Mouse (Mus musculus): ENCODE data around the gene Pappa2. TPM values are rescaled to one million over a fixed set of nuclear protein-coding genes. Genes with fewer than 3 reads are reported as not detected.

Gene Pappa2
- polyA plus RNA-seq, 1 experiment from 2014 or later = 1.1 TPM

GRCm38 (mm10) chr1:158871401-158871800 is 108.9 kb downstream of the Pappa2 start:
- H3K27ac ChIP-seq (ENCODE audit: low read length) = no peak overlapping the region
- no peaks in the 10 kb centered on the region for H3K4me1 ChIP-seq (replicated peaks; ENCODE audit: control insufficient read depth, insufficient read depth, low read length)
- no peaks in the 10 kb centered on the region for H3K36me3 ChIP-seq (ENCODE audit: control insufficient read depth, insufficient read depth, low read length)
- WGBS = 77% methylated on average over 2 of the region's 2 CpGs
- H3K4me2 ChIP-seq (ENCODE audit: low read depth, low read length) = no peak overlapping the region
- no peaks in the 10 kb centered on the region for H3K27me3 ChIP-seq (ENCODE audit: control insufficient read depth, insufficient read depth, low read depth, low read length)
- no peak overlapping the region for H3K4me3 ChIP-seq (ENCODE audit: low read length)
- no peaks in the 10 kb centered on the region for H3K9me3 ChIP-seq (ENCODE audit: control insufficient read depth, low read length)
- no peak overlapping the region for H3K9ac ChIP-seq (ENCODE audit: low read length)
- no peak for ATAC-seq (ENCODE audit: low read depth)

- H3K9me3 ChIP-seq (ENCODE audit: control insufficient read depth, low read length) = no peaks in the 10 kb centered on the region
- no peak for ATAC-seq (ENCODE audit: low read depth)
- 68% methylated on average over 5 of the region's 5 CpGs for WGBS
- no peaks in the 10 kb centered on the region for H3K4me1 ChIP-seq (replicated peaks; ENCODE audit: control insufficient read depth, insufficient read depth, low read length)
- H3K27ac ChIP-seq (ENCODE audit: low read length) = no peak overlapping the region
- no peak overlapping the region for H3K9ac ChIP-seq (ENCODE audit: low read length)
- no peak overlapping the region for H3K4me3 ChIP-seq (ENCODE audit: low read length)
- no peak overlapping the region for H3K4me2 ChIP-seq (ENCODE audit: low read depth, low read length)
- H3K36me3 ChIP-seq (ENCODE audit: control insufficient read depth, insufficient read depth, low read length) = no peaks in the 10 kb centered on the region
- H3K27me3 ChIP-seq (ENCODE audit: control insufficient read depth, insufficient read depth, low read depth, low read length) = no peaks in the 10 kb centered on the region
These were observed 120.1 kb downstream of the Pappa2 start for GRCm38 (mm10) chr1:158860190-158860589.

GRCm38 (mm10) chr1:158853936-158854882 is 126.1 kb downstream of the Pappa2 start:
- Histone ChIP-seq H3K36me3 (ENCODE audit: control insufficient read depth, insufficient read depth, low read length) (no peaks in the 10 kb centered on the region), H3K9ac (ENCODE audit: low read length) (no peak overlapping the region), H3K9me3 (ENCODE audit: control insufficient read depth, low read length) (no peaks in the 10 kb centered on the region), H3K4me1 (replicated peaks; ENCODE audit: control insufficient read depth, insufficient read depth, low read length) (no peaks in the 10 kb centered on the region), H3K4me3 (ENCODE audit: low read length) (no peak overlapping the region), H3K27ac (ENCODE audit: low read length) (no peak overlapping the region), H3K4me2 (ENCODE audit: low read depth, low read length) (no peak overlapping the region), H3K27me3 (ENCODE audit: control insufficient read depth, insufficient read depth, low read depth, low read length) (no peaks in the 10 kb centered on the region)
- whole genome bisulfite sequencing = 53% methylated on average over 5 of the region's 5 CpGs
- ATAC-seq (ENCODE audit: low read depth) = no peak

GRCm38 (mm10) chr1:158852836-158853567 is 127.3 kb downstream of the Pappa2 start:
- no peak overlapping the region for H3K4me3 ChIP-seq (ENCODE audit: low read length)
- H3K9ac ChIP-seq (ENCODE audit: low read length) = no peak overlapping the region
- H3K27ac ChIP-seq (ENCODE audit: low read length) = no peak overlapping the region
- no peaks in the 10 kb centered on the region for H3K9me3 ChIP-seq (ENCODE audit: control insufficient read depth, low read length)
- ATAC-seq (ENCODE audit: low read depth) = no peak
- no peaks in the 10 kb centered on the region for H3K36me3 ChIP-seq (ENCODE audit: control insufficient read depth, insufficient read depth, low read length)
- WGBS = 40% methylated on average over 14 of the region's 14 CpGs
- H3K27me3 ChIP-seq (ENCODE audit: control insufficient read depth, insufficient read depth, low read depth, low read length) = no peaks in the 10 kb centered on the region
- H3K4me1 ChIP-seq (replicated peaks; ENCODE audit: control insufficient read depth, insufficient read depth, low read length) = no peaks in the 10 kb centered on the region
- H3K4me2 ChIP-seq (ENCODE audit: low read depth, low read length) = no peak overlapping the region

- no peaks in the 10 kb centered on the region for H3K9me3 ChIP-seq (ENCODE audit: control insufficient read depth, low read length)
- H3K9ac ChIP-seq (ENCODE audit: low read length) = no peak overlapping the region
- WGBS = 56% methylated on average over 3 of the region's 3 CpGs
- H3K4me3 ChIP-seq (ENCODE audit: low read length) = no peak overlapping the region
- H3K4me2 ChIP-seq (ENCODE audit: low read depth, low read length) = no peak overlapping the region
- no peaks in the 10 kb centered on the region for H3K36me3 ChIP-seq (ENCODE audit: control insufficient read depth, insufficient read depth, low read length)
- H3K27me3 ChIP-seq (ENCODE audit: control insufficient read depth, insufficient read depth, low read depth, low read length) = no peaks in the 10 kb centered on the region
- H3K4me1 ChIP-seq (replicated peaks; ENCODE audit: control insufficient read depth, insufficient read depth, low read length) = no peaks in the 10 kb centered on the region
- H3K27ac ChIP-seq (ENCODE audit: low read length) = no peak overlapping the region
- ATAC-seq (ENCODE audit: low read depth) = no peak
These were observed 129.8 kb downstream of the Pappa2 start for GRCm38 (mm10) chr1:158850459-158850858.

- Histone ChIP-seq H3K4me2 (ENCODE audit: low read depth, low read length) (no peak overlapping the region), H3K9me3 (ENCODE audit: control insufficient read depth, low read length) (no peaks in the 10 kb centered on the region), H3K27ac (ENCODE audit: low read length) (no peak overlapping the region), H3K4me3 (ENCODE audit: low read length) (no peak overlapping the region), H3K27me3 (ENCODE audit: control insufficient read depth, insufficient read depth, low read depth, low read length) (no peaks in the 10 kb centered on the region), H3K36me3 (ENCODE audit: control insufficient read depth, insufficient read depth, low read length) (no peaks in the 10 kb centered on the region), H3K4me1 (replicated peaks; ENCODE audit: control insufficient read depth, insufficient read depth, low read length) (no peaks in the 10 kb centered on the region), H3K9ac (ENCODE audit: low read length) (no peak overlapping the region)
- WGBS = 62% methylated on average over 10 of the region's 10 CpGs
- ATAC-seq (ENCODE audit: low read depth) = no peak
These were observed 135.7 kb downstream of the Pappa2 start for GRCm38 (mm10) chr1:158844604-158845003.

- Histone ChIP-seq H3K27ac (ENCODE audit: low read length) (no peak overlapping the region), H3K27me3 (ENCODE audit: control insufficient read depth, insufficient read depth, low read depth, low read length) (no peaks in the 10 kb centered on the region), H3K4me2 (ENCODE audit: low read depth, low read length) (no peak overlapping the region), H3K36me3 (ENCODE audit: control insufficient read depth, insufficient read depth, low read length) (no peaks in the 10 kb centered on the region), H3K4me1 (replicated peaks; ENCODE audit: control insufficient read depth, insufficient read depth, low read length) (no peaks in the 10 kb centered on the region), H3K4me3 (ENCODE audit: low read length) (no peak overlapping the region), H3K9me3 (ENCODE audit: control insufficient read depth, low read length) (no peaks in the 10 kb centered on the region), H3K9ac (ENCODE audit: low read length) (no peak overlapping the region)
- ATAC-seq (ENCODE audit: low read depth) = no peak
- WGBS = 67% methylated on average over 4 of the region's 4 CpGs
These were observed 143.1 kb downstream of the Pappa2 start for GRCm38 (mm10) chr1:158837151-158837550.

- no peaks in the 10 kb centered on the region for H3K27me3 ChIP-seq (ENCODE audit: control insufficient read depth, insufficient read depth, low read depth, low read length)
- H3K27ac ChIP-seq (ENCODE audit: low read length) = no peak overlapping the region
- H3K4me3 ChIP-seq (ENCODE audit: low read length) = no peak overlapping the region
- no peaks in the 10 kb centered on the region for H3K9me3 ChIP-seq (ENCODE audit: control insufficient read depth, low read length)
- no peaks in the 10 kb centered on the region for H3K4me1 ChIP-seq (replicated peaks; ENCODE audit: control insufficient read depth, insufficient read depth, low read length)
- WGBS = 72% methylated on average over 3 of the region's 3 CpGs
- H3K4me2 ChIP-seq (ENCODE audit: low read depth, low read length) = no peak overlapping the region
- H3K9ac ChIP-seq (ENCODE audit: low read length) = no peak overlapping the region
- no peaks in the 10 kb centered on the region for H3K36me3 ChIP-seq (ENCODE audit: control insufficient read depth, insufficient read depth, low read length)
- no peak for ATAC-seq (ENCODE audit: low read depth)
These were observed 150.1 kb downstream of the Pappa2 start for GRCm38 (mm10) chr1:158830152-158830551.

- ATAC-seq (ENCODE audit: low read depth) = no peak
- no peak overlapping the region for H3K9ac ChIP-seq (ENCODE audit: low read length)
- no peaks in the 10 kb centered on the region for H3K36me3 ChIP-seq (ENCODE audit: control insufficient read depth, insufficient read depth, low read length)
- H3K27ac ChIP-seq (ENCODE audit: low read length) = no peak overlapping the region
- no peak overlapping the region for H3K4me3 ChIP-seq (ENCODE audit: low read length)
- no peaks in the 10 kb centered on the region for H3K9me3 ChIP-seq (ENCODE audit: control insufficient read depth, low read length)
- no peak overlapping the region for H3K4me2 ChIP-seq (ENCODE audit: low read depth, low read length)
- no peaks in the 10 kb centered on the region for H3K4me1 ChIP-seq (replicated peaks; ENCODE audit: control insufficient read depth, insufficient read depth, low read length)
- no peaks in the 10 kb centered on the region for H3K27me3 ChIP-seq (ENCODE audit: control insufficient read depth, insufficient read depth, low read depth, low read length)
These were observed 152.4 kb downstream of the Pappa2 start for GRCm38 (mm10) chr1:158827931-158828330.

Measured in lung, embryonic 16.5 days (tissue).